Mouse (Mus musculus) liver, postnatal 0 days (tissue): ENCODE measurements at regions not wholly inside any gene's neighbourhood (a gene's known extent, or its start where the extent isn't known, plus 50 kb on each side); places are given as distances from the start of the nearest gene placed in this dataset.

Source experiments
- ATAC-seq: fragments of 200-750 bp; cut with Nextera tagmentation; 2 replicates; pipeline ENCODE4 v1.8.0; 2017; ENCODE audit warnings: mild to moderate bottlenecking, moderate library complexity
- DNase-seq: peaks from one replicate; pipeline ENCODE4 v3.0.0-alpha.2; 2016
- H3K27ac ChIP-seq: fragments of 300-500 bp; sonication (generic); 2 replicates; pipeline ENCODE4 v1.5.1; 2014; ENCODE audit warnings: antibody characterized with exemption, moderate library complexity, mild to moderate bottlenecking, low read depth
- H3K27me3 ChIP-seq: fragments of 300-500 bp; sonication (generic); 2 replicates; pipeline ENCODE4 v1.6.1; 2014; ENCODE audit warnings: low read length, control low read depth, mixed read lengths; ENCODE audit not compliant: insufficient read depth
- H3K36me3 ChIP-seq: fragments of 300-500 bp; sonication (generic); replicated peaks from 2 replicates; pipeline ENCODE4 v1.6.1; 2014; ENCODE audit warnings: mild to moderate bottlenecking, control low read depth, low read length, moderate library complexity, mixed read lengths; ENCODE audit not compliant: insufficient read depth
- H3K4me1 ChIP-seq: fragments of 300-500 bp; sonication (generic); 2 replicates; pipeline ENCODE4 v1.6.1; 2014; ENCODE audit warnings: antibody characterized with exemption, mild to moderate bottlenecking, control low read depth; ENCODE audit not compliant: insufficient read depth
- H3K4me2 ChIP-seq: fragments of 300-500 bp; sonication (generic); 2 replicates; pipeline ENCODE4 v1.6.1; 2014; ENCODE audit warnings: low read depth, mild to moderate bottlenecking, low read length, moderate library complexity, mixed read lengths
- H3K4me3 ChIP-seq: fragments of 300-500 bp; sonication (generic); 2 replicates; pipeline ENCODE4 v1.5.1; 2014; ENCODE audit warnings: low read depth, low read length
- H3K9ac ChIP-seq: fragments of 300-500 bp; sonication (generic); replicated peaks from 2 replicates; pipeline ENCODE4 v1.6.1; 2014; ENCODE audit warnings: mild to moderate bottlenecking, moderate library complexity
- H3K9me3 ChIP-seq: fragments of 300-500 bp; sonication (generic); 2 replicates; pipeline ENCODE4 v1.6.1; 2016; ENCODE audit warnings: mild to moderate bottlenecking, control low read depth, low read length, mixed read lengths
- CTCF ChIP-seq: sonication (generic); IDR thresholded peaks from 2 replicates; pipeline ENCODE4 v1.5.1; 2016; ENCODE audit warnings: antibody characterized with exemption, low read depth
- EP300 ChIP-seq: IDR thresholded peaks from 2 replicates; pipeline ENCODE4 v1.6.1; 2016; ENCODE audit warnings: antibody characterized with exemption, low read depth, mild to moderate bottlenecking
- WGBS: fragments of 180-500 bp; shearing (Covaris S2); extraction: QIAGEN DNeasy Blood & Tissue Kit; methylation state at CpG from one replicate; pipeline ENCODE4 v1.1.7; 2014; ENCODE audit not compliant: insufficient replicate concordance; 5-methylcytosine and 5-hydroxymethylcytosine counted together

DNA sequence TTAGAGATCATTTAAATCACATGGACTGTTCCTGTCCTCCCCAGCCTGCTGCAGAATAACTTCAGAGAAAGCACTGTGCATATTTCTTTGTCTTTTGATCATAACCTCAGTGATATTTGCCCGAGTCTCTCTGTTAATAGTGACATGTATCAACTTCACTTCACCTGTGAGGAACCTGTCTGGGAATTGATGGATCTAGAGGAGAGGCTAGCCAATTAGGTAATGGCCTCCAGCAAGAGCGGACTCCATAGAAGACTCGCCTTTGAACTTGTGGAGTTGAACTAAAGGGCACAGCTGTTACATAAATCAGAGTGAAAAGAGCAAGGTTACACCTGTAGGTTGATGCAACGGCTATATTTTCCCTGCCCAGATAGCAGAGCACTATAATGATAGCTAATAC lies 409.8 kb upstream of the Cdh6 start:
- no peaks in the 10 kb centered on the region for H3K36me3 ChIP-seq
- H3K9ac ChIP-seq, result no peak overlapping the region
- no peak overlapping the region for H3K27ac ChIP-seq
- no peaks in the 10 kb centered on the region for H3K9me3 ChIP-seq
- TF ChIP-seq CTCF (no peak), EP300 (no peak)
- no peak overlapping the region for H3K4me2 ChIP-seq
- DNase-seq (no peak), ATAC-seq (no peak)
- no peaks in the 10 kb centered on the region for H3K4me1 ChIP-seq
- no peaks in the 10 kb centered on the region for H3K27me3 ChIP-seq
- H3K4me3 ChIP-seq, result no peak overlapping the region
- 64% methylated on average over 4 of the region's 4 CpGs for WGBS

DNA sequence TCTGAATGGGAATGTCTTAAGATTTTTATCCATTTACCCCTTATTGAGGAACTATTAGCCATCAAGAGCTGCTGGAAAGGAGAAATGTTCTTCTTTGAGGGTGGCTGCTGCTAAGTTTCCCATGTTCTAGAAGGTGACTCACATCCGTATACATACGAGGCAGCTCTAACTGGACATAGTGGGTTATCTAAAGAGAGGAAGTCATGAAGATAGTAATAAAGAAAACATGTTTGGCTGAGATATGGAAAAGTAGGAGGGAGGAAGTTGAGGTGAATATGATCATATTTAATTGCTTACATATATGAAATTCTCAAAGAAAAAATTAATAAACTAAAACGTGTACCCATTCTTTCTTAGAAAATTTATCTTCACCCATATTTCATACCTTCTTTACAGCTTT lies 408.7 kb upstream of the Cdh6 start:
- Histone ChIP-seq H3K9ac (no peak overlapping the region), H3K4me1 (no peaks in the 10 kb centered on the region), H3K27ac (no peak overlapping the region), H3K27me3 (no peaks in the 10 kb centered on the region), H3K4me3 (no peak overlapping the region), H3K9me3 (no peaks in the 10 kb centered on the region), H3K36me3 (no peaks in the 10 kb centered on the region), H3K4me2 (no peak overlapping the region)
- no peak for DNase-seq
- no peak for TF ChIP-seq CTCF
- ATAC-seq, result no peak
- WGBS, result 69% methylated on average over 3 of the region's 3 CpGs

DNA sequence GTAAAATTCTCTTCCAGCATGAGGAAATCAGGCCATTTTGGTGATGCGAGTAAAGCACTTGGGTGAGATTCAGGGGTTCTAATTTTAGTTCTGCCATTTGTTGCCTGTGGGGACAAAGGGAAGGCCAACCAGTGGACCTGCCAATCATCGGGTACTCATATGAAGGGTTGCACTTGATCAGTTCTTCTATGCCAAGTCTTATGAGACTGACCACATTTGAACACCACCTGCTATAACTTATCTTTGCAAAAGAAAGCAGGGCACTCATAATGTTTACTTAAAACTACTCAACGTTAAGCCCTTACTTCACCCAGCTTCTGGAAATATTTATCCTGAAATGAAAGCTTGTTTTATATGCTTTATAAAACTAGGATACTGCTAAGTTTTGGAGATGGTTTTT lies 400.1 kb upstream of the Cdh6 start:
- no peaks in the 10 kb centered on the region for H3K36me3 ChIP-seq
- H3K4me2 ChIP-seq, result no peak overlapping the region
- H3K4me1 ChIP-seq, result no peaks in the 10 kb centered on the region
- no peak overlapping the region for H3K4me3 ChIP-seq
- ATAC-seq (no peak), DNase-seq (no peak)
- TF ChIP-seq CTCF (no peak), EP300 (no peak)
- 81% methylated on average over 3 of the region's 3 CpGs for WGBS
- H3K9me3 ChIP-seq, result no peaks in the 10 kb centered on the region
- H3K9ac ChIP-seq, result no peak overlapping the region
- H3K27ac ChIP-seq, result no peak overlapping the region
- no peaks in the 10 kb centered on the region for H3K27me3 ChIP-seq

DNA sequence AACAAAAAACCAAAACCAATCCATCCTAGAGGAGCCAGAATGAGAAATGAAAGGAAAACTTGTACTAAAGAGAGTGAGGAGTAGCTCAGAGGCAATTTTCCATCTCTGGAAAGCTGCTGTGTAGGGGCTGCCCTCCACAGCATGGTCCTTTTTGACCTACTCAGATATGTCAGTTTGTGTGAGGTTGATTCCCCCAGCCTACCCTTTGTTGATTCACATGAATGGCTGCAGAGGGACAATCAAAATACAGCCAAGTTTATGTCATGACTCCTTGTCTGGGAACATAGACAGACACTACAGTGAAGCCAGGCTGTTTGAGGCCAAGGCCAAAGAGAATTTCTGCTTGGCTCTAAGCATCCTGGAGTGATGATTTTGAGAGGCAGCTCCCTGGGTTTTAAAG lies 387.4 kb upstream of the Cdh6 start:
- Histone ChIP-seq H3K36me3 (no peaks in the 10 kb centered on the region), H3K27ac (no peak overlapping the region), H3K4me1 (no peaks in the 10 kb centered on the region), H3K9ac (no peak overlapping the region), H3K4me2 (no peak overlapping the region), H3K4me3 (no peak overlapping the region), H3K9me3 (no peaks in the 10 kb centered on the region), H3K27me3 (no peaks in the 10 kb centered on the region)
- DNase-seq (no peak), ATAC-seq (no peak)
- no peak for TF ChIP-seq EP300
- TF ChIP-seq CTCF, result no peak

DNA sequence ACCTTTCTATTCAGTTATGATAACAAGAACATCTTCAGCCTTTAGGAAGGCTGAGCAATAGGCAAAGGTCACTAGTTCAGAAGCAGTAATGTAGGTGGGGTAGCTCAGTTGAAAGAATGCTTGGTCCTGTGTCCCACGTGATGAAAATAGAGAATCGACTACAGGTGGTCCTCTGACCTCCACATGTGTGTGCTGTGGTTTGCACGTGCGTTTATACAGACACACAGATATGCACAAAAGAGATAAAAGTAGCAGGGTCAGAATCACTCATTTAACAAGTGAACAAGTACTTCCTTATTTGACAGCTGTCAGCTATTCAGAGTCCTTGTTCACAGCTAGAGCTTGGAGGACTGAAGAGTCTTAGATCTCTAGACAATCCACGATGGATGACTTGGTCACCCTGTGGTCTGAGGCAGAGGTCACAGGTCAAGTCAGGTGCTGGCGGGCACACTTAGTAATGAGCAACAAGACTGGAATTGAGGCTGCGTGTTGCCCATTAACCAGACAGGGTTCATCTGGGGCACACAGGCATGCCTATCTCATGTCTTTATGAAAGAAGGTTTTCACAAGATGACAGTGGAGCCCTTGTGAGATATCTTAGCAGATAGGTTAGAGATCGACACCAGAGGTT lies 375.8 kb upstream of the Cdh6 start:
- H3K4me1 ChIP-seq, result no peaks in the 10 kb centered on the region
- DNase-seq (no peak), ATAC-seq (no peak)
- 65% methylated on average over 8 of the region's 8 CpGs for WGBS
- no peak overlapping the region for H3K9ac ChIP-seq
- no peaks in the 10 kb centered on the region for H3K27me3 ChIP-seq
- H3K36me3 ChIP-seq, result no peaks in the 10 kb centered on the region
- no peak overlapping the region for H3K4me2 ChIP-seq
- TF ChIP-seq EP300, result no peak
- H3K27ac ChIP-seq, result no peak overlapping the region
- no peaks in the 10 kb centered on the region for H3K9me3 ChIP-seq
- no peak overlapping the region for H3K4me3 ChIP-seq

DNA sequence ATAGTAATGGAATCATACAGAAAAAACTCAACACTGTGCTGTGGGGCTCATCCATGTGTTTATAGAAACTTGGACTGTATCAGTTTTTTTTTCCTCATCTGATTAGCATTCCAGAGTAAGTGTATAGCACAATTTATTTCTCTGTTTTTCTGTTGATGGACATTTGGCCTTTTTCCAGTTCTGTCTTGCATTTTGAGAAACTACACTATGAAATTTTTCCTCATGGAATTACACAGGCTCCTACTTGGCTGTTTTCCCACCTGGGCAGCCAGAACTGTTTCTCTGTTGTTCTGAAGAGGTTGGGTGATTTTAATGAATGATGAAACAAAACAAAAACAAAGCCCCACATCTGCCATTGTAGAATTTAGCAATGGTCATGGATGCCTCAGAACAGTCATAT lies 366.6 kb upstream of the Cdh6 start:
- H3K27ac ChIP-seq, result no peak overlapping the region
- DNase-seq (no peak), ATAC-seq (no peak)
- no peak for TF ChIP-seq CTCF
- TF ChIP-seq EP300, result no peak
- H3K27me3 ChIP-seq, result no peaks in the 10 kb centered on the region
- H3K9ac ChIP-seq, result no peak overlapping the region
- no peaks in the 10 kb centered on the region for H3K9me3 ChIP-seq
- H3K4me2 ChIP-seq, result no peak overlapping the region
- no peaks in the 10 kb centered on the region for H3K4me1 ChIP-seq
- H3K4me3 ChIP-seq, result no peak overlapping the region
- no peaks in the 10 kb centered on the region for H3K36me3 ChIP-seq

DNA sequence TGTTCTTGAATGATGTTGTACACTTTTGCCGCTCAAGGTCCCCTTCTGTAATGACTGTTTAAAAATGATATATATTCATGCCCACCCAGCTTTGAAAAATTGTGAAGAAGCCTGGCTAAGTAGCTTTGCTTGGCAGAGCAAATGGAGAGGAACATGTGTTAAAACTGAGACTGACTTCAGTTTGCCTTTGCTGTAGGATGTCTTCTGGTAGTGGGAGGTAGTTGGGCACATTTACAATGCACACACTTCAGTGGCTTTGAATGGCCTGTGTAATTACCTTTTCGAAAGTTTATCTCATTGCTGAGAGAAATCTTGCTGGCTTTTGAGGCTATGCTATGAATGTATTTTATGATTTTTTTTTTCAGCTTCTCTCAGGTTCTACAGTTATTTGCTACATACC lies 360.5 kb upstream of the Cdh6 start:
- no peaks in the 10 kb centered on the region for H3K9me3 ChIP-seq
- ATAC-seq (no peak), DNase-seq (no peak)
- WGBS, result 83% methylated on average over 2 of the region's 2 CpGs
- no peak overlapping the region for H3K4me3 ChIP-seq
- no peaks in the 10 kb centered on the region for H3K27me3 ChIP-seq
- no peak overlapping the region for H3K9ac ChIP-seq
- TF ChIP-seq EP300 (no peak), CTCF (no peak)
- H3K4me2 ChIP-seq, result no peak overlapping the region
- no peaks in the 10 kb centered on the region for H3K4me1 ChIP-seq
- H3K36me3 ChIP-seq, result no peaks in the 10 kb centered on the region
- H3K27ac ChIP-seq, result no peak overlapping the region
